Mouse (Mus musculus): ENCODE measurements around the gene Limch1. TPM values are rescaled to one million over a fixed set of nuclear protein-coding genes. Genes with fewer than 3 reads are reported as not detected.

The Limch1 gene
- total RNA-seq, 2 experiments from 2014 or later = 69.5 to 100 TPM

DNA sequence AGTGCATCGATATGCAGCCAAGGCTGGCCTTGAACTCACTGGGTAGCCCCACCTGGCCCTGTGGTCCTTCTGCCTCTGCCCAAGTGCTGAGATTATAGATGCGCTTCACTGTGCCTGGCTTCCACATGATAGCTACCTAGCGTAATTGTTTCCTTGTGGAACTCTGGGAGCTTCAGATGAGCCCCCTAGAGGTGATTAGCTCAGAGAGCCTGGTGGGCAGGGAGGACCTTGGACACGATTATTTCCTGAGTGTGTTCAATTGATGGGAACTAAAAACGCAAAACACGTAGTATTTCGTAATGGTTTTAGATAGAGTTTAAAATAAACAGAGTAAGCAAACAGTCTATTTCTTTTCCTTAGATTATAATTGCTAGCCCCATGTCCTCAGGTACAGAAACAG is 287.0 kb downstream of the Limch1 start:
- no peak for DNase-seq

DNA sequence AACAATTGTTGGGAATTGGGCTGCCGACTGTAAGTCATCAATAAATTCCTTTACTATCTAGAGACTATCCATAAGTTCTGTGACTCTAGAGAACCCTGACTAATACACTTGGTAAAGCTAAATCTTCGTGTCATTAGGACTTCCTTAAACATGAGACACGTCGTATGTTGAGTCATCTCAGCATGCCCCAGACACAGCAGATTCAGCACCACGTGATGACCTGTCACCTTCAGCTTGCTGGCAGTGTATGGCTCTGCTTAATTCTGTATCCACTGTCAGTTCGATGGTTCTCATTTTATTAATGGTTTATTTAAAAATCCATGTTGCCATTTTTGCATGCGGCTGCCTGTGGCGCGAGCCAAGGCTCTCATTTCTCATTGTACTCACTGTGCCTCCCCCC is 298.3 kb downstream of the Limch1 start:
- no peak for DNase-seq

DNA sequence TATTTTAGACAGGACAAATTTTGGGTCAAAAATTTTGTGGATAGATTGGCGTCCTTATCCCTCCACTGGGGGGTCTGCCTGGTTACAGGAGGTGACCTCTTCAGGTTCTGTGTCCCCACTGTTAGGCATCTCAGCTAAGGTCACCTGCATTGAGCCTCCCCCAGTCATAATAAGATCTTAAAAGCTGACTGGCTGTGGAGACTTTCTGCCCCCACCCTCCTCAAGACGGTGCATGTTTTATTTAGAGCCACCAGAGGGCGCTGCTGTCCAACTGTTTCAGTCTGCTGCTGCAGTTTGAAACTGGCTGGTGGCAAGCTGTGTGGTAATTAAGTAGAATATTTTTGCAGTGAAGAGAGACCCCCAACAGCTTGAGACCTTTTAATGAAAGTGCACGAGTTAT is 302.4 kb downstream of the Limch1 start:
- peak; percentile 56 for DNase-seq

DNA sequence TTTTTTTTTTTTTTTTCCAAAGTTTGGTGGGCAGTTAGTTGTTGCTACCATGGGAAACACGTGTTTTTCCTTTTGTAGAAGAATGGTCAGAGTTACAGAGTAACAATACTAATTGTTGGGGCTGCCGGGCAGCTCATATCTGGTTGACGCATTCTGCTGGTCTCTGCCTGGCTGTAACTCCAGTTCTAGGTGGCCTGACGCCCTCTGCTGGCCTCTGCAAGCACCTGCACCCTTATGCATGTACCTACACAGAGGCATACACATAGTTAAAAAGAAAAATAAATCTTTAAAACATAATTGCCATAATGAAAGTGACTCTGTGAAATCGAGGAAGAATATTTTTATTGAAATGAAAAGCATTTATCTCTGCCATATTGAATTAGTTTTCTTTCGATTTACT is 312.2 kb downstream of the Limch1 start:
- DNase-seq = no peak

DNA sequence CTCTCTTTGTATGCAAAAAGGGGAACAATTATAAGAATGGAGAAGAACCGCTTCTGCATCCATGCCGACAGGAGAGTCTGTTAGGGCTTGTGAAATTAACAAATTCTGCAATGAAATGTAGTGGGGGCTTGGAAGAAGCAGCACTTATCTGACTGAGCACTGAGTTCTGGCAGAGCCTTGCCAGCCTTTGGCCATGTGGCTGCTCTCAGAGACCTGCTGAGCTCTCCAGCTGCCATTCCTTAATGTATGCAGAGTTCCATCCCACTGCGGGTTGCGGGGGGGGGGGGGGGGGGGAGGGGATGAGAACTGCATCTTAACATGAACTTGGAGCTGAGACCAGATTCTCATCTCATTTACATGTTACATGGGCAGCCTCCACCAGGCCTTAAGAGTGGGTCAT is 314.9 kb downstream of the Limch1 start:
- no peak for DNase-seq

DNA sequence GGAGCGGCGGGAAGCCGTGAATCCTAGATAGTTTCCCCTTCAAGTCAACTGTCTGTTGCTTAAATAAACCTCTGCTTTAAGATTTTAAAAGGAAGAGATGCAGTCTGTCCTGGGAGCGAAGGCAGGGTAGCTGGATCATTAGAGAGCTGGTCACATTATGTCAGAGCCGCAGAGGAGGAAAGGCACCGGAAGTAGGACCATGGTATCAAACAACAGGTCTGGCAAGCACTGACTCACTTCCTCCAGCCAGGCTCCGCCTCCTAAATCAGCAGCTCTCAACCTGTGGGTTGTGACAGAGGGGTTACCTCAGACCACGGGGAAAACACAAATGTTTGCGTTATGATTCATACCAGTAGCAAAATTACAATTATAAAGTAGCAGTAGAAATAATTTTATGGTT is 318.0 kb downstream of the Limch1 start:
- DNase-seq = no peak

DNA sequence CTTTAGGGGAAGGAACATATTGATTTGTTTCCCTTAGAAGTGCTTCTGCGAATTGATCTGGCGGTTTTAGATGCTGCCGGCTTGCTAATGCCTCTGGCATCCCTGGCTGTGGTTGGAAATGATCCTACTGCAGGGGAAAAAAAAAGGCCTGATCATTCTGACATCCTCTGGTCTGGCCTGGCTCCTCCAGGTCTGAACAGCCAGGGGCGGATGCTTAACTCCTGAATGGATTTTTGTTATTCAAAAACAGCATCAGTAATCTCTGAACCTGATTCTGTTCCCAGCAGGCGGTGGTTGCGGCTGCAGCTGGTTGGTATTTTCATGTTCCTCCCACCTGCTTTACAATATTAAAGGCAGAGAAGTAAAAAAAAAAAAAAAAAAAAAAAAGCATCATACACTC is 337.5 kb downstream of the Limch1 start:
- no peak for DNase-seq

DNA sequence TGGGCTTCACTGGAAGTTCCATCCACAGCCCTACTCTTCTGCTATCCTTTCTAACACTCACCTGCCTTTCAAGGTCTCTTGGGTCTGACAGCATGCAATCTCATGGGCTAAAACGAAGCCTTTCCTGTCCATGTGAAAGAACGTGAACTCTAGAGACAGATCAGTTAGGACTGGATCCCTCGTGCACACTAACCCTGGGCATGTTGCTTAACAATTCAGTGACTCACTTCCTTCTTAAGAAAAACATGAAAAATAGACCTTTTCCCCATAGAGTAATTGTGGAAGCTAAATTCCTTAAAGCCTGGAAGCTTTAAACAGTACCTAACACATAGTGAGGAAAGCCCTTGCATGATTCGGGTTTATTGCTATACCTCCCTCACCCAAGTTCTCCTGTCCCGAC is 345.2 kb downstream of the Limch1 start:
- DNase-seq = no peak

DNA sequence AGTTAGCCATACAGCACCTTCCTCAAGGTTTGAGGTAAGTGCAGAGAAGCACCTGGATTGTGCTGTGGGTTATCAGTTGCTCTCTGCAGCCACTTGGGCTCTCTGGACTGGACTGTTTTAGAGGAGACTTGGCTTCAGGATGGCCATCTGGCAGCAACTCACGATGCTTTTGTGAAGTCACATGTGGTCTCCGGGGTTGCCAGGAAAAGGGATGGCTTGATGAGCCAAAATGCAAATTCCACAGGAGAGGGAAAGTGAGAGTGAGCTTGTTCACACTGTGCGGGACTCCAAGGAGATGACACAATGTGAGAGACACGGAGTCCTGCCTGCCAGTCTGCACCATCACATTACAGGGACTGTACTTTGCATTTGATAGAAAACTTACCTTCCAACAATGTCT is 346.1 kb downstream of the Limch1 start:
- DNase-seq = no peak

DNA sequence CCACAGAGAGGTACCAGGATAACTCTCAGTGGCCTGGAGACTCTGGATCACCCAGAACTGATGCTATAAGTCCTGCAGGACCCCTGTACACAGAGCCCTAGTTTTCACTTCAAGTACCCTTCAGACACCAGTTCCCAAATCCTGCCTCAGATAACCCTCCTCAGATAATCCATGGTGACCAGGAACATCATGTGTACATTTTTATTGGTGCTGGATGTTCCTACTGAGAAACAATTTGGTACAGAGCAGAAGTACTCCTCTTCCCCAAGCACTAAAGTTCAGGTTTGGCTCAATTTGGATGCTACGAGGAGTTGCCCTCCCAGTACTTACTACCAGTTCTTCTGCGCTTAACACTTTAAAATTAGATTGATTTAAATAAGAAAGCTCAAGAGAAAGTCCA is 348.4 kb downstream of the Limch1 start:
- DNase-seq = no peak

DNA sequence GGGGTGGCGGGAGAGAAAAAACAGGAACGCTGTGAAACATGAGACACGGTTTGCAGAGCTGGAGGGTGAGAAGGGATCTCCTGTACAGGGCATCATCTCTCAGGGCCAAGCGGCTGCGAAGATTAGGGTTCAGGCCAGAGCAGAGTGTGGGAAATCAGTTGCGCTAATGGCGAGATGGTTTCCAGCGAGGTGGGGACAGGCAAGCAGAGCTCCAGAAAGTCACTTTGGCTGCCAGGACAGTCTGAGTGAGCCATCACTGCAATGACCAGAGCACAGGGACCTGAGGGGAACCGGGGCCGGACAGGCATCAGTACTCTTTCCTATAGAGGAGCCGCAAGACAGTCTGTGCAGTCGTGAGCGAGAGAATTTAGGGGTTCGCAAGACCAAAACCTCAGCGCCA is 349.5 kb downstream of the Limch1 start:
- DNase-seq = no peak

DNA sequence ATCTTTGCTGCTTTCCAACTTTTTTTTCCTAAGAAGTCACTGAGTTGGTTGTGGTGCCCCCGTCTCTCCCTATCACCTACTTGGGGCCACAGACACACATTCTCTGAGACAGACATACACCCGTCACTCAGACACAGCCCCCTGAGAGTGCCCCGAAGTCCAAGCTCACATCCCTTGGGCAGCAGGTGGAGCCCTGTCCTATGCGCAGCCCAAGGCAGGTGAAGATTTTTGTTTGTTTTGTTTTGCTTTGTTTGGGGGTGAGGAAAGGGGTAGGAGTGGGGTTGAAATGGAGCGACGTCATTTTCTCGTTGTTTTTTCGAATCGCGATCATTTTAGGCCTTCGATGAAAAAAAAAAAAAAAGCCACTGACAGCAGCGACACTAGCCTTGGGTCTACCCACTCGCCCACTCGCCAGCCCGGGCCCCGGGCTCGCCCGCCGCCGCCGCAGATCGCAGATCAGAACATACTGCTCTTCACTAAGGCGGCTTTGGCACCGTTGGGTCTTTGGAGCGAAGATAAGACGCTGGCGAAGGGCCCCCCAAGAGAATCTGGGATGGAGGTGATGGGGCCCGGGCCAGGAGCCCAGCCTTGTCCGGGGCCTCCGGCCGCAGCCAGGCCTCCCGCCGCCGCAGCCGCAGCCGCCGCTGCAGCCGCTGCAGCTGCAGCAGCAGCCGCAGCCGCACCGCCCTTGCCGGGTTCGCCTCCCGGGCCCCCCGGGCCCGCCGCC is 350.2 kb downstream of the Limch1 start:
- peak; percentile 17 for DNase-seq

DNA sequence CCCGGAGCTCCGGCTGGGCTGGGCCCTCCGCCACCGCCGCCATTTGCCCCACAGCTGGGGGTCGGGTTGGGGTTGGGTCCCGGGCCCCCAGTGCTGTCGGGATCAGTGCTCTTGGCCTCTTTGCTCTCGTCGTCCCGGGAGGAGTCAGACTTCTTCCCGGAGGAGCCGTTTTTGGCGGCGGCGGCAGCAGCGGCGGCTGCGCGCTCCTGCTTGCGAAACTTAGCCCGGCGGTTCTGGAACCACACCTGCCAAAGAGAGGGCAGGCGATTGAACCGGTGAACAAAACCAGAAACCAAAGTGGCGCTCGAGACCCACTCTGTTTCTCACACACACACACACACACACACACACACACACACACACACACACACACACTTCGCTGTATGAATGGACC is 350.7 kb downstream of the Limch1 start:
- peak; percentile 63 for DNase-seq

DNA sequence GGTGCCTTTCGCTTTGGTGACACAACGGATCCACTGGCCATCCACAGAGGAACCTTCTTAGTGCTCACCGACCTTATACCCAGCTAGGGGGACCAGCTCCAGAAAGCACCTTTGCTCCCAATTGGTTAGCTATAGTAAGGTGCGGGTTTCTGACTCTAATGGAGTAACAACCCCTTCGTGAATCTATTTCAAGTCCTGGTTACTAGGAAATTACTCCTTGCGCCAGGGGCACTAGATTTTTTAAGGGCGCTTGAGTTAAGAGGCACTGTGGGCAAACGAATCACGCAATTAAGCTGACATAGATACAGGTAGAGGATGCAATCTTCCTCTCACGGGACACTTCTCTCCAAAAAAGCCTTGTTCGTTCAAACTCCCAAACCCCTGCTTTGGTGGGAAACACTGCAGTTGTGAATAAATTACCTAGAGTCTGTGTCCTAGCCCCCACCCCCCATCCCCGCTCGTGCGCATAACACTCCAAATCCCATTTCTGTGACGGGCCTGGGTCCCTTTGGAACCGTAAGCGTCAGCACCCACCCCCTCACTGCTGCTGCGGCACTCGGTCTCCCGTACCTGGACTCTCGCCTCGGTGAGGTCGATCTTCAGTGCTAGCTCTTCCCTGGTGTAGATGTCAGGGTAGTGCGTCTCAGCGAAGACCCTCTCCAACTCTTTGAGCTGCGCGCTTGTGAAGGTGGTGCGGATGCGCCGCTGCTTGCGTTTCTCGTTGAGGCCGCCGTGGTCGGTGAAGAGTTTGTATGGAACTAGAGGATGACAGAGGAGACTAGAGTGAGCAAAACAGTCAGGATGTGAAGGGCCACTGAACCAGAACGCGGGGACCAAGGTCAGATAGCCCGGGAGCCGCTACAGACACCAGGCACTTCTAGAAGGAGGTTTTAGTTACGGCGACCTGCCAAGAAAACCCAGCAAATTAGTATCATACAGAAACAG is 351.8 kb downstream of the Limch1 start:
- DNase-seq = no peak

DNA sequence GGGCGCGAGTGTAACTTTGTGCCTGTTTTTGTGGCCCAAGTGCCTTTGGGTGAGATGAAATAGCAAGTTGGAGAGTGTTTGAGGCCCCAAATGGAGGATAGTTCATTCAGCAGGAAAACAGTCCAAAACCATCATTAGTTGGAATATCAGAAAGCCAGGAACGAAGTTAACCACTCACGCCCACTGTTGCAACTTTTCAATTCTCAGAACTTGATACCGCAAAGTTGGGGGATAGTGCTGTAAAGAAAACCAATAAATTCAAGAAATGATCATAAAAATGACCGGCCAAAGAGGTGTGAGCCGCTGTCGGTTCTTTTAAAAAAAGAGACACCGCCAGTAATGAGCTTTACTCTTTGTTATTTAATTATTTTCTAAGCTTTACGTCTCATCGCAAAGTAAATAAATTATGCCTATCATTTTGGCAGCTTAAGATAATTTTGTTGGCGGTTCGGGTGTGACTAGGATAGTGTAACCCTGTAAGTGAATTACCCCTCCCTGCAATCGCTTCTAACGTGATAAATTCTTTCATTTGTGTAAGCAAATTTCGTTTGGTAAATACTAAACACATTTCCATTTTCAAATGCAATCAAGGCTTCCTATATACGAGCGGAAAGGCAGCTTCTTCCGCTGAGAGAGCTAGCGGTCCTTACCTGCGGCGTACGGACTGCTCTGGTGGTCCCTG is 352.6 kb downstream of the Limch1 start:
- no peak for DNase-seq

DNA sequence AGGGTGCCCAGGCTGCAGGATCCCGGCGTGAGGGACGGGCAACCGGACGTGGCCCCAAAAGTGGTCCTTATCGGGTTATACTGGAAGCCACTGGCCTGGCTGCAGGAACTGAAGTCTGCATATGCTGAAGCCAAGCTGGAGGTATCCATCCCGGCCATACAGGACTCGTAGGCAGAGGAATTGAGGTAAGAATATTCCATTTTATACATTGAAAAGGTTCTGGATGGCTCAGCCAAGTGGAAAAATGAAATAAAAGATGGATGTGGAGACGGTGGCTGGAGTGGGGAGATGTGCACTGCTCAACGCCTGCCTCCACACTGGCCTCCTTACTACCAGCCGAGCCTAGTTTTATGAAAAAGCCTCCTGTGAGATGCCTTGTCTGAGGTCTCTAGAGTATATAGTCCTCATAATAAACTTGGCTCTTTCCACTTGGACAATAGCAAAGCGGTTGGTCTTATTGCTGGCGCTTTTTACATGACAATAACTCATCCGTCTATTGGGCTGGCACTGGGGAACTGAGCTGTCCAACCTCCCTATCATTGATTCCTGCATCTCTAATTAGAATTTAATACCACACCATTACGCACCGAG is 353.2 kb downstream of the Limch1 start, which contains the start of gene Phox2b:
Phox2b (minus strand) TSS at position 569 of the 591 bp plus-strand sequence.
- DNase-seq = peak; percentile 12

DNA sequence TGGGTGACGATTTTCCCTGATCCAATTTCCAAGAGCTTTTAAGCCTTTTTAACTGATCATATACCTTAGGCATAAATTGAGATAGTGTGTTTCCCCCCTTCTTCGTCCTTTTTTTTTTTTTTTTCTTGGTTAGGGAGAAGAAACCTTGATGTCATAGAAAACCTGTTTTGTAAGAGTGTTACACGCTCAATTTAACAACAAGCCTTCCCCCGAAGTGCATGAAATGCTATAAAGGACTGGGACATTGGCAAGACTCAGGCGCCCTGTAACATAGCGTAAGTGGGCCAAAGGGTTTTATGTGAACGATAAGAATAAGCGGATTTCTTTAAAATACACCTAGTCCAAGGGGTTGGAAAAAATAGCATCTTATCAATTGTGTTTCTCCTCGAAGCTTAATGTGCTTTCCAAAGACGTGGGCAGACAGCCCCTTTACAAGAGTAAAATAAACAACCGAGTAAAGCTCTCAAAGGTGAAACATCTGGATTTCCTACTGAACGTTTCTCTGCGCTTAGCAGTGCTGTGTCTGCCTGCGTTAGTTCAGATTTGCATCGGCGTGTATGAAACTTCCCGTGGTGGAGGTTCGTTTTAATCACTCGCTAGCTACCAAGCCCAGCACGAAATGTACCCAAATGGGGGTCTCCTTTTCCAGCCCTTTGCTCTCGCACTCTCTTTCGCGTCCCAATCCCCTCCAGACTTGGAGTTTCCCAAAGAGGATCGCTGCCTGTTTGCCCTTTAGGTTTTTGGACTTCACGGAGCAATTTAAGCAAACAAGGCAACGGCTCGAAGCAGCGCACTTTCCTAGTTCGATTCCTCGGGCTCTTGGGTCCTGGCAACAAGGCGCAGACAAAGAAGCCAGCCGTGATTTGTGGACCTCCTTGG is 354.0 kb downstream of the Limch1 start:
- peak; percentile 8 for DNase-seq

DNA sequence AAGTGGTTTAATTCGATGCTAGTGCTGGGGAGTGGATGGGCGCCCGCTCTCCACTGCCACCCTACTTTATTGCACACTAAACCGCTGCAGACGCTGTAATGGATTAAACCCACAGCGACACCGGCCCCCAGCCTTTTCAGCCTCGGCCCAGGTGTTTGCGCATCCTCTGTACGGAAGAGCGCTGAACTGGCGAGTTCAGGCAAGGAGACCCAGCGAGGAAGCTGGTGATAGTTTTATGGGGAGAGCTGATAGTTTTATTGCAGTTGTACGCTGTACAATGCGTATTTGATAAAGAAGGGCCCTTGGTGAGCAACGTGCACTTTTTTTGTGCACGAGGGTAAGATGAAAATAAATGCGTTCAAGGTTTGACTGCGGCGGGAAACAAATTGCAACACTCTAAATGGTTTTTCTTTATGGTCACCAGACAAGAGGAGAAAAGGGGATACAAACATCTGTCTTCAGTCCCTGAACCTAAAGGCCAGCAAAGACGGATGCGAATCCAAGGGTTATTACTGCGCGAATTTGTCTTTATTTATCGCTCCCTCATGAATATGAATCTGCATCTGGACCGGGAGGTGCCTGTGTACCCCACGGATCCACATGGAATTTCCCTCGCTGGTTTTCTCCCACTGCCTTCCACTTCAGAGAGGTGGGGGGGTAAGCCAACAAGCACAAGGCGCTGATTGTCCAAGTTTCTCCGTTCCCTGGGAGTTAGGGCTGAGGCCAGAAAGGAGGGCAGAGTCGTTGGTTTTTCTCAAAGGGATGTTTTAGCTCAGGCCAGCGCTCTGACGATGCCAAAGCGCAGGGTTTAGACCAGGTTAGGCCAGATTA is 355.2 kb downstream of the Limch1 start:
- no peak for DNase-seq

DNA sequence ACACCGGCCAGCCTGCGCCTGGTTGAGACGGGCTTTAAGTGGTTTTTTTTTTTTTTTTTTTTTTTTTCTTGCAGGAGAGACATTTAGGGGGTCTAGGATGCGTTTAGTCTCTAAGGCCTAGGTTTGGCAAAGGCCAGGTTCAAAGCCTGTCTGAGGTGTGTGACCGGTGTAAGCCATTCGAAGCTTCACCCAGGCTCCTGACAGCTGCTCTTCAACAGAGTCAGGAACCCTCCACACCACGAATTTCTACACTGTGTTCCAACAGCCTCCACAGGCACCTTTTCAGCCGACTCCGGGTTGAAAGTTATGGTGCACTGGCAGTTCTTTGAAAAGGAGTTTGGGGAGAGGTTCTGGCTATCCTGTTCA is 355.8 kb downstream of the Limch1 start:
- DNase-seq = no peak

DNA sequence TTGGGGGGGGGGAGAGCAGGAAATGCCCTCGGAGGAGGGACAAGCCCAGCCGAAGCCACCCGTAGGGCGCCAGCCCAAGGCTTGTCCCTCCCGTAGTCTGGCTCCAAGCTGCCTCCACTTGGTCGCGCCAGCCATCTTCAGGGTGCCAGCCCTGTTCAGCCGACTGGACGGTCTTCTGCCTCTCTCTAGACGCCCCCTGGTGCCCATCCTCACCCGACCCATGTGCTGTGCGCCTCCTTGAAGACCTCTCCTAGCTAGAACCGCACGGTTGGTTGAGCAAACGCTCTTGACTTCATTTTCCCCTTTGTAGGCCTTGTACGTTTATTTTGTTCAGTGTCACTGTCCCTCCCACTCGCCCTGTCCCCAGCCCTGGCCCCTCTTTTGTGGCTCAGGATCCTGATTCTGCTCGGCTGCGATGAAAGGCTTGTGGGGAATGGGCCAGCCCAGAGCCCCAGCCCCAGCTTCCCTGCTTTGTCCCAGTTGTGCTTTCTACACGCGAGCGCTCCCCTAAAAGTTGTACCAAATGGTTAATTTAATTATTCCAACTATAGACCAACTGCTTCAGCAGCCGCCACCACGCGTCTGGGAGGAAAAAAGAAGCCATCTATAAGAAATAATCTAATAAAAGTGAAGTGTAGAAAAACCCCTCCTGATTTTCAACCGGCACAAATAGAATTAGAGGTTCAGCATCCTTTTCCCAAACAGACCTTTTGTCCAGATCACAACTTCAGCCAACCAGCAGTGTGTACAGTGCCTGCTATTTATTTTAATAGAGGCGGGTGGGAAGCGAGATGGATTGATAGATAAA is 356.4 kb downstream of the Limch1 start:
- peak; percentile 9 for DNase-seq

Measured in adrenal gland, postnatal 10 days (tissue).